Mouse (Mus musculus) adrenal gland, adult 8-10 months (tissue): Measurements from ENCODE around the gene Alppl2. TPM values are rescaled to one million over a fixed set of nuclear protein-coding genes. Genes with fewer than 3 reads are reported as not detected.

Experiments used
- DNase-seq: peaks from one replicate; pipeline ENCODE4 v3.0.0; 2022
- total RNA-seq, 4 experiments: library from RNA; stranded (reverse); gene quantifications; 2 replicates each; pipeline ENCODE4 v1.2.4; 2022

Alppl2 gene
- total RNA-seq, 4 experiments from 2014 or later = not detected

GRCm38 (mm10) chr1:87050072-87050471 lies 39.7 kb downstream of the Alppl2 start:
- DNase-seq = no peak

DNA sequence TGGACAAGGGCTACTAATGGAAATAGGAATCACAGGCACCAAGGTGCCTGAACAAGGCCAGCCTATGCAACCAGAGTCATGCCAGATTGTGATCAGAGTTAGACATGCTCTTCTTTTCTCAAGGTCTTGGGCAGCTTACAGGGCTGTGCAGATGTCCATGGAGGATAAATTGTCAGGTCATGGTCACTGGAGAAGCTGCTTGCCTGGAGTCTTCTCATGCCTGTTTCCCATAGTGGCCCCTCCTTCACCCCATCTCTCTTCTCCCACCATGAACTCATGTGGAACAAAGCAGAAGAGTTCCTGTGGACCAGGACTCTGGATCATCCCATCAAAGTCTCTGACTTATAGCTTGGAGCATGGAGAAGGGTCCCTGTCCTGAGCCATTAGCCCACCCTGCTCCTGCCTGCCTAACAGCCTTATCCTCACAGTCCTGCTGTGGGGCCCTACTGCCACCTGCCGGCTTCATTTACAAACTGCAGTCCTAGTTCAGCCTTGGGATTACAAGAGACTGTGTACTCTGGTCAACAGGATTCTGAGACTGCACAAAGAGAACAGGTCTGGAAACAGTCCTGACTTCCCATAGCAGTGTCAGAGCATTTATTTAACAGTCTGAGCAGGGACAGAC lies 47.8 kb downstream of the Alppl2 start:
- peak; percentile 56 for DNase-seq

DNA sequence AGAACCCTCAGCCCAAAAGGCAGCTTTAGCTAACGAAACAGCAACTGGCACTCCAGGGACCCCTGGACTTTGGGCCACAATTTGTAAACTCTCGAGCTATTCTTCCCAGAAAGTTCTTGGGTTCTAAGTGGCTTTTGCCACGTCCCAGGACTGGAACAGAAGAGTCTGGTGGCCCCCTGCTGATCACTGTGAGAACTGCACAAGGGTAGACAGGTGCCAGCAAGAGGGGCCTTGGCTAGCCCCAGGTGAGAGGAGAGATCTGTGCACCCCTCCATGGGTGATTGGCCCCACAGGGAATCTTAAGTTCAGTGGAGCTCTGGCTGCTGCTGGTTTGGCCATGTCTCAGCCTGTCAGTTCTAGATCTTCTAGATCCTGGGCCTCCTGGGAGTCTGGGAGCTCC lies 48.6 kb downstream of the Alppl2 start:
- peak; percentile 43 for DNase-seq

- DNase-seq = no peak
These were observed 51.2 kb downstream of the Alppl2 start for GRCm38 (mm10) chr1:87038477-87039070.

Other genes with a start within 250 kb of the Alppl2 start
- not detected for gene Alpi, start 11.7 kb upstream of the Alppl2 start, total RNA-seq
- not detected for gene Akp3, start 35.0 kb upstream of the Alppl2 start, total RNA-seq
- 10 to 100 TPM in 1 of 4 experiments, 1 to 10 TPM in 1, under 1 TPM in 2; 0.44 to 10.2 (median 4.1) TPM for gene Ecel1, start 66.6 kb upstream of the Alppl2 start, total RNA-seq
- not detected for gene Prss56, start 93.4 kb upstream of the Alppl2 start, total RNA-seq
- not detected for gene Chrnd, start 100.7 kb upstream of the Alppl2 start, total RNA-seq
- not detected for gene Chrng, start 114.7 kb upstream of the Alppl2 start, total RNA-seq
- gene Eif4e2, start 124.0 kb upstream of the Alppl2 start, total RNA-seq = 10 to 100 TPM; 69.8 to 78.4 (median 73.4) TPM
- 100 to 1,000 TPM; 293 to 561 (median 377) TPM for gene Efhd1, start 174.4 kb upstream of the Alppl2 start, total RNA-seq
- 100 to 1,000 TPM in 2 of 4 experiments, 10 to 100 TPM in 2; 87.7 to 132 (median 106) TPM for gene Gigyf2, start 237.1 kb upstream of the Alppl2 start, total RNA-seq